Mouse (Mus musculus) forebrain, embryonic 12.5 days (tissue): ENCODE results near the gene Fgfrl1. TPM values are rescaled to one million over a fixed set of nuclear protein-coding genes. Genes with fewer than 3 reads are reported as not detected.

Experiments used
- ATAC-seq: fragments of 200-750 bp; cut with Nextera tagmentation; 2 replicates; pipeline ENCODE4 v1.8.0; 2017; ENCODE audit warnings: moderate TSS enrichment; ENCODE audit not compliant: low FRiP score
- H3K27ac ChIP-seq: fragments of 300-500 bp; sonication (generic); 2 replicates; pipeline ENCODE4 v1.5.1; 2016; ENCODE audit warnings: mild to moderate bottlenecking
- H3K27me3 ChIP-seq: fragments of 300-500 bp; sonication (generic); 2 replicates; pipeline ENCODE4 v1.6.1; 2016; ENCODE audit warnings: mild to moderate bottlenecking
- H3K36me3 ChIP-seq: fragments of 300-500 bp; sonication (generic); replicated peaks from 2 replicates; pipeline ENCODE4 v1.6.1; 2016; ENCODE audit warnings: mild to moderate bottlenecking
- H3K4me1 ChIP-seq: fragments of 300-500 bp; sonication (generic); 2 replicates; pipeline ENCODE4 v1.6.1; 2016
- H3K4me2 ChIP-seq: fragments of 300-500 bp; sonication (generic); 2 replicates; pipeline ENCODE4 v1.6.1; 2016; ENCODE audit warnings: mild to moderate bottlenecking, moderate library complexity
- H3K4me3 ChIP-seq: fragments of 300-500 bp; sonication (generic); replicated peaks from 2 replicates; pipeline ENCODE4 v1.5.1; 2016; ENCODE audit warnings: mild to moderate bottlenecking
- H3K9ac ChIP-seq: fragments of 300-500 bp; sonication (generic); 2 replicates; pipeline ENCODE4 v1.6.1; 2016; ENCODE audit warnings: mild to moderate bottlenecking
- H3K9me3 ChIP-seq: fragments of 300-500 bp; sonication (generic); 2 replicates; pipeline ENCODE4 v1.6.1; 2016
- WGBS: fragments of 180-500 bp; shearing (Covaris S2); methylation state at CpG from one replicate; pipeline ENCODE4 v1.1.7; 2016; 5-methylcytosine and 5-hydroxymethylcytosine counted together
- polyA plus RNA-seq: library from polyadenylated mRNA; unstranded; fragments of >200 nt; fragmentation: Nextera tagmentation; extraction: Ambion mirVana; gene quantifications from 2 replicates; pipeline ENCODE4 v1.2.1, GENCODE M21; 2016

Gene Fgfrl1
- 17.6 and 19.3 TPM in 2 replicates for polyA plus RNA-seq

DNA sequence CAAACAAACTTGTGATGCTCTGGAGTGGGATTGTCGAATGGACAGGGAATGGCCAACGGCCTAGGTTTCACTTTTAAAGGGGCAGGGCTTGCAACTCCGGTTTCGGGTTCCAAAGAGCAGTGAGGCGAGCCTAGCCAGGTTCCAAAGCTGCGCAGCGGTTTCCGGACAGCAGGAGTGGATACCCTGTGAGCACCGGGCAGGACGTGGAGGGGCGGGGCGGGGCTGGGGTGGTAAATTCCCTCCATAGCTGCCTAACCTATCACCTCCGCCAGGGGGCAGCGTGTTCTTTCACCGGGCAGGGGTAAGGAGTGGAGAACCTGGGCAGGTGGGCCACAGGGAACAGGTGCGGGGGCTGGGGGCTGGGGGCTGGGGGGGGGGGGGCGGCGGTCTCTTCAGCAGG, at the start of gene Fgfrl1:
TSS of gene Fgfrl1 (plus strand) at position 112 of the 400 bp plus-strand sequence.
- Histone ChIP-seq H3K4me2 (peak within 1 kb of the TSS; percentile 87), H3K9me3 (no peaks in the 10 kb centered on the region), H3K36me3 (no peaks in the 10 kb centered on the region), H3K27ac (no peak within 1 kb of the TSS), H3K27me3 (peaks cover 19% of the 10 kb centered on the region), H3K4me1 (peaks cover 47% of the 10 kb centered on the region), H3K9ac (peak within 1 kb of the TSS; percentile 29), H3K4me3 (peak within 1 kb of the TSS; percentile 86)
- ATAC-seq: no peak
- WGBS: 4% methylated on average over 16 of the region's 18 CpGs

DNA sequence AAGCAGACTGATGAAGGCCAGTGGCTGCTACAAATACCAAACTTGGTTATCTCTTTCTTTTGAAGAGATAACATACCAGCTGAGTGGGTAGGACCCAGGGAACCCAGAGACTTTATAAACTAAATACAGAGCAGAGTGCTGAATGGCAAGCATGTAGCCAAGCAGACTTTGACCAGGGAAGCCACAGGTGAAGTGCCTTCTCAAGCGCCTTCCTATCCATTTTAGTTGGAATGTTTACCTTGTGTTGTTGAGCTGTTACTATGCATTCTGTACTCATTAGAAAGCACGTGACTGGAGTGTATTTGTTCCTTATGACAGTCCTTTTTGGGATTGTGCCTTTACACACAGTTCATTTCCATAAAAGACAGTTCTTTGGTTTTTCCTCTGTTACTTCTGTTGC, 48.5 kb upstream of the Fgfrl1 start:
- Histone ChIP-seq H3K27ac (no peak overlapping the region), H3K9me3 (no peaks in the 10 kb centered on the region), H3K4me2 (no peak overlapping the region), H3K4me1 (no peaks in the 10 kb centered on the region), H3K4me3 (no peak overlapping the region), H3K9ac (no peak overlapping the region), H3K27me3 (no peaks in the 10 kb centered on the region), H3K36me3 (peaks cover 46% of the 10 kb centered on the region)
- 88% methylated on average over 2 of the region's 2 CpGs for WGBS
- no peak for ATAC-seq

DNA sequence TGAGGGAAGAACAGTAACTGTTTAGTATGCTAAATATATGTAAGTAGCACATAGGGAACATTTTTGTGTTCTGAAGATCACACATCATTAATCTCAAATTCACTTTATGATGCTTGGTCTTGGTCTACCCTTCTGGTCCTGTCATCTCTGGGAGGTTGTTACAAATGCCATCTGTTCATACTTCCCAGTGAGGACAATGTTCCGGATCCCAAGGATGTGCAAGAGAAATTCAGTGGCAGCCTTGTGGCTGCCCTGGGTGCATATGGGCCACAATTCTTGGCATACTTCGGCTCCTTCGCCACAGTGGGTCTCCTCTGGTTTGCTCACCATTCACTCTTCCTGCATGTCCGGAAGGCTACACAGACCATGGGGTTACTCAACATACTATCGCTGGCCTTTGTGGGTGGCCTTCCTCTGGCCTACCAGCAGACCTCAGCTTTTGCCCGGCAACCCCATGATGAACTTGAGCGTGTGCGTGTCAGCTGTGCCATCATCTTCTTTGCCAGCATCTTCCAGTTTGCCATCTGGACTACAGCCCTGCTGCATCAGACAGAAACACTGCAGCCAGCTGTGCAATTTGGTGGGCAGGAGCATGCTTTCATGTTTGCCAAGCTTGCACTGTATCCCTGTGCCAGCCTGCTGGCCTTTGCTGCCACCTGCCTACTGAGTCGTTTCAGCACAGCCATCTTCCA, 46.4 kb upstream of the Fgfrl1 start:
- ATAC-seq: no peak

DNA sequence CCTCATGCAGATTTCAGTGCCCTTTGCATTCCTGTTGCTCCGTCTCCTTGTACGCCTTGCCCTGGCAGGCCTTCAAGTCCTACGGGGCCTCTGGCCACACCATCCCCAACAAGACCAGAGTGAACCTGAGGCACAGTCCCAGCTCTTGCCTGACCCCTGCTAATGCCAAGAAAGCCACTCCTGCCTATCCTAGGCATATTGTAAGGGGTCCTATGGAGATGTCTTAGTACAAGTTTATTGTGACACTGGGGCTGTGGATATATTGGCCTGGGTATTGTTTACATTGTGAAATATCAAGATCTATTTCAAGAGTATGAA, 45.9 kb upstream of the Fgfrl1 start:
- Histone ChIP-seq H3K9me3 (no peaks in the 10 kb centered on the region), H3K4me1 (no peaks in the 10 kb centered on the region), H3K27me3 (no peaks in the 10 kb centered on the region), H3K36me3 (peaks cover 64% of the 10 kb centered on the region), H3K27ac (no peak overlapping the region), H3K4me2 (no peak overlapping the region), H3K9ac (no peak overlapping the region), H3K4me3 (no peak overlapping the region)
- ATAC-seq: no peak
- 87% methylated on average over 3 of the region's 3 CpGs for WGBS

More for the DNA sequence above, 46.4 kb upstream of the Fgfrl1 start:
- no peak overlapping the region for H3K4me3 ChIP-seq
- no peak overlapping the region for H3K27ac ChIP-seq
- no peaks in the 10 kb centered on the region for H3K27me3 ChIP-seq
- H3K4me1 ChIP-seq: no peaks in the 10 kb centered on the region
- H3K9me3 ChIP-seq: no peaks in the 10 kb centered on the region
- no peak overlapping the region for H3K4me2 ChIP-seq
- WGBS: 95% methylated on average over 9 of the region's 9 CpGs
- no peak overlapping the region for H3K9ac ChIP-seq
- peaks cover 59% of the 10 kb centered on the region for H3K36me3 ChIP-seq

DNA sequence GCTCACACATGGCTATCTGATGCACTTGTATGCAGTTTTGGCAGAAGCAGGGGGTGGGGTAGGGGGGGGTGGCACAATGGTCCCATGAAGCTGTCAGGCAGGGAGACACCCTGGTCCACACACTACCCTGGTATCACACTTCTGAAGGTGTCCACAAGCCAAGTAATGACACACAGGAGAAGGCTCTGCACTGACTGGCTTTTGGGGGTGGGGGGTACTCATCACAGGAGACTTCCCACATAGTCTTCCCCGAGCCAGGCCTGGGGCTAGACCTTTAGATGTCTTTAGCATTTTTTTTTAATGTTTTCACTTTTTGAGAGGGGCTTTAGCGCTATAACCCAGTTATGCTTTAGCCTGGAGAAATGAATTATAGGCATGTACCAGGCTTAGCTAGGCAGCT, 44.9 kb upstream of the Fgfrl1 start:
- Histone ChIP-seq H3K27me3 (no peaks in the 10 kb centered on the region), H3K36me3 (peaks cover 65% of the 10 kb centered on the region), H3K4me2 (no peak overlapping the region), H3K27ac (no peak overlapping the region), H3K4me3 (no peak overlapping the region), H3K4me1 (no peaks in the 10 kb centered on the region), H3K9ac (no peak overlapping the region), H3K9me3 (no peaks in the 10 kb centered on the region)
- ATAC-seq: no peak
- WGBS: 84% methylated on average over 2 of the region's 2 CpGs

DNA sequence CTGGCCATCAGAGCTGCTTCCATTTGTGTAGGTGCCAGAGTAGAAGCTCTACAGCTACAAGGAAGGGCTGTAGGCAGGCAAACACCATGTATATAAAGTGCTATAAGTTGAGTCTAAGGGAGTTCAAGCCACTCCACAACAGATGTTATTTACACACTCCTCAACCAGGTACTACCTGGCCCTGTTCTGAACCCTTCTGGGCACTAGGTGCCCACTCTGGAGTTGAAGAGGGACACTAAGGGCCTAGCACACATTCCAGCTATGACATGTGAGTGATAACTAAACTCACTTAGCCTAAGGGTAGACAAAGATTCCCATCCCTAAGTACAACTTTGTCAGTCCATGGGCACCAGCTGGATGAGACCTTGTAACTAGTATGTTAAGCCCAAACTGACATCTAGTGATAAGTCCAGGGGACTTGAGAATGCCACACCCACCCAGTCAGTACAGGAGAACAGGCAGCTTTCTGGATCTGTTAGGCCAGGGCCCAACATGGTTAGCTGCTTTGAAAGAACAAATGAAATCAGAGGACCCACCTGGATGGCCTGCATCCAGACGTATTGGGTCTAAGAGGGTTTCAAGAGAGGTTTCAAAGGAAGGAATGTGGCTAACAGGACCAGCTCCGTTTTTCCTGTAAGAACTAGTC, 44.2 kb upstream of the Fgfrl1 start:
- no peaks in the 10 kb centered on the region for H3K4me1 ChIP-seq
- peaks cover 72% of the 10 kb centered on the region for H3K36me3 ChIP-seq
- no peak overlapping the region for H3K4me3 ChIP-seq
- ATAC-seq: no peak
- no peak overlapping the region for H3K9ac ChIP-seq
- H3K9me3 ChIP-seq: no peaks in the 10 kb centered on the region
- no peak overlapping the region for H3K27ac ChIP-seq
- H3K27me3 ChIP-seq: no peaks in the 10 kb centered on the region
- H3K4me2 ChIP-seq: no peak overlapping the region
- 87% methylated on average over 2 of the region's 2 CpGs for WGBS

DNA sequence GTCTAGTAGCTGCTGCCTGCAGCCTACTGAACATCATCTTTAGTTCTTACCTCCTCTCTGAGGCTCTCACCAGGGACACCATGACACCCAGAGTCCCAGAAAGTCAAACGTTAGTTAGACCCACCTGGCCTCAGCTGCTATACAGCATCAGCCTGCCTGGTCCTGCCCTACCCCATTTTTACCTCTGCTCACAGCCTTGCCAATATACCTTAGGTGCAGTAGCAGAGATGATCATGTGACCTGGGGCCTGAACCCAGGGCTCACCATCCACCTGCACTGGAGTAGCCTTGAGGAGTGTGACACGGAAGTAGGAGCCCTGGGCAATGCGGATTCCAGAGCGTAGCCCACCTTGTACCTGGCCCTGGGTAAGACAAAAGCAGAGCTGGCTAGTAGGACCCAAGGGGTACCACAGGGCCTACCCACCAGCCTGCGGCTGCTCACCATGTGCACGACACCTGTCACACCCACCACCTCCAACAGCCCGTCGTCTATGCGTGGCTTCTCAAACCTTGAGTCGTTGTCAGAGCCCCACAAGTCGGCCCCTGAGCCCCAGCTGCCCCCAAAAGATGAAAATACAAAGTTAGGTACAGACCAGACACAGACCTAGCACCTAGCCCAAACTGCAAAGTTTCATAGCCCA, 43.1 kb upstream of the Fgfrl1 start:
- H3K4me3 ChIP-seq: no peak overlapping the region
- H3K4me2 ChIP-seq: no peak overlapping the region
- no peaks in the 10 kb centered on the region for H3K4me1 ChIP-seq
- H3K36me3 ChIP-seq: peaks cover 79% of the 10 kb centered on the region
- ATAC-seq: no peak
- H3K27me3 ChIP-seq: no peaks in the 10 kb centered on the region
- H3K9ac ChIP-seq: no peak overlapping the region
- no peak overlapping the region for H3K27ac ChIP-seq
- no peaks in the 10 kb centered on the region for H3K9me3 ChIP-seq
- 89% methylated on average over 11 of the region's 11 CpGs for WGBS

DNA sequence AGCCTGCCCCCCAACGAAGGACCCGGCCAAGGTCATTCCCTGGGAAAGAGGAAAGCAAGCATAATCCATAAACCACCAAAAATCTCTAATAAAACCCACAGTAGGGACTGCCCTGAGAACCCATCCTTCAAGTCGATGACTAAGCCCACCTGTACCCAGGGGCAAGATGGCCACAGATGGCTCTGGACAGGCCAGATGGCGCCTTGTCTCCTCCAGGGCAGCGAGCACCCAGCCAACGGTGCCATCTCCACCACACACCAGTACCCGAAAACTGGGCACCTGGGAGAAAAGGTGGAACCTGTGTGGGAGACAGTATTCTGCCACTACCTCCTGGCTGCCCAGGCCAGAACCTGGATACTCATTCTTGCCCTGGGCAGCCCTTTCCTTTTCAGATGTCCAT, 41.8 kb upstream of the Fgfrl1 start:
- H3K9ac ChIP-seq: no peak overlapping the region
- H3K27me3 ChIP-seq: no peaks in the 10 kb centered on the region
- H3K4me1 ChIP-seq: no peaks in the 10 kb centered on the region
- 93% methylated on average over 7 of the region's 7 CpGs for WGBS
- no peak overlapping the region for H3K27ac ChIP-seq
- no peak for ATAC-seq
- H3K36me3 ChIP-seq: peaks cover 86% of the 10 kb centered on the region
- H3K4me2 ChIP-seq: no peak overlapping the region
- no peak overlapping the region for H3K4me3 ChIP-seq
- no peaks in the 10 kb centered on the region for H3K9me3 ChIP-seq

DNA sequence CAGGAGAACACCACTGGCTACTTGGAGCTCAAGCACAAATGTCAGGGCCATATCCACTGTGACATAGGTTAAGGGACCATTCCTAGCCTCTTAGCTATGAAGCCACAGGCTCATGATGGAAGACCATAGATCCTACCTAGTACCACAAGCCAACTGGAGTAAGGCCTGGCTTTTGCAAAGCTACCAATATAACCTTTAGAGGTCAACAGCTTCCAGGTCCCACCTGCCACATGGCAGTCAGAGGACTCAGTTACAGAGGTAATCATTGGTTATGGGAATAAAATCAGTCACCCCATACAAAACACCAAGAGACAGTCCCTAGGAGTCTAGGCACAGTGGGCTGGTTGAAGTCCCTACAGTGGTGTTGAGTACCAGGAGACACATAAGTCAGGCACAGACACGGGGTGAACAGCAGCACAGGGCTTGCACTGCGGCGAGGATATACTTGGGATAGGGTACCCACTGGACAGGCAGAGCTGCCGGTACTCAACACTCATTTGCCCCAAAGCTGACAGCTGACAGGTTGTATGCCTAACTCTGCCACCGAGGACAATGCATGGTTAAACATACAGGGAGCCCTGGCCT, 41.0 kb upstream of the Fgfrl1 start:
- H3K27me3 ChIP-seq: no peaks in the 10 kb centered on the region
- no peak overlapping the region for H3K4me2 ChIP-seq
- no peak overlapping the region for H3K9ac ChIP-seq
- 89% methylated on average over 5 of the region's 5 CpGs for WGBS
- ATAC-seq: no peak
- no peak overlapping the region for H3K4me3 ChIP-seq
- no peaks in the 10 kb centered on the region for H3K9me3 ChIP-seq
- no peak overlapping the region for H3K27ac ChIP-seq
- H3K36me3 ChIP-seq: peaks cover 88% of the 10 kb centered on the region
- no peaks in the 10 kb centered on the region for H3K4me1 ChIP-seq

DNA sequence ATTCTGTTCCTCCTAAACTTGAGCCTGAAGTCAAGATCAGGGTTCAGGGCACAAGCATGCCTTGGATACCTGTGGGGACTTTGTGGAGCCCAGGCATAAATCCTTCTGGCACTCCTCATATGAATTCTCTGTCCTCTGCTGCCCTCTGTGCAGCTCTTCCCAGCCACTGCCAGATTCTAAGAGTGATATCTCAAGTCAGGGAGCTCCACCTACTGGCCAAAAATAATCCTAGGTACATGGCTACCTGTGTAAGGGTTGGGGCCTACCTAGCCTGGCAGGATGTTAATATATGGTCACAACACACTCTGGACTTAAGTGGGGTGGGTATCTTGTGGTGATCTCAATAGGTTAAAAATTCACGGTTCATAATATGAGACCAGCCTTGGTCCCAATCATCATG, 40.4 kb upstream of the Fgfrl1 start:
- no peak for ATAC-seq
- Histone ChIP-seq H3K27ac (no peak overlapping the region), H3K36me3 (peaks cover 85% of the 10 kb centered on the region), H3K4me1 (no peaks in the 10 kb centered on the region), H3K27me3 (no peaks in the 10 kb centered on the region), H3K9me3 (no peaks in the 10 kb centered on the region), H3K4me2 (no peak overlapping the region), H3K9ac (no peak overlapping the region), H3K4me3 (no peak overlapping the region)
- 76% methylated on average over 1 of the region's 1 CpGs for WGBS

DNA sequence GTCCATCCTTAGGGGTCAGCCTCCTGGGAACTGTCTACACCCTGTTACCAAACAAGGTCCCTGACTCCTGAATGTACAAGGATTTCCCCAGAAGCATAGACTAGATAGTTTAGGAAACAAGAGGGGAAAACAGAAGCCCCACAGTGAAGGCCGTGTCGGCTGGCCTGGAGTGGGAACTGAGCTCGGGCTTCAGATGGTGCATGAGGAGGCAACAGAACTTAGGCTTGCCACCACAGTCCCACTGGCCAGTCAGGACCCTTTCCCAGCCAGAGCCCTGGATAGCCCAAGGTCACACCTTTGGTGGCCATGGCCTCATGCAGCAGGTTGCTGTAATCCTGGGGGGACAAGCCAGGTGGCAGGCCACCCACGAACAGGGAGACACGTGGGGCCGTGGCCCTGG, 38.8 kb upstream of the Fgfrl1 start:
- no peak overlapping the region for H3K27ac ChIP-seq
- whole genome bisulfite sequencing: 91% methylated on average over 6 of the region's 6 CpGs

DNA sequence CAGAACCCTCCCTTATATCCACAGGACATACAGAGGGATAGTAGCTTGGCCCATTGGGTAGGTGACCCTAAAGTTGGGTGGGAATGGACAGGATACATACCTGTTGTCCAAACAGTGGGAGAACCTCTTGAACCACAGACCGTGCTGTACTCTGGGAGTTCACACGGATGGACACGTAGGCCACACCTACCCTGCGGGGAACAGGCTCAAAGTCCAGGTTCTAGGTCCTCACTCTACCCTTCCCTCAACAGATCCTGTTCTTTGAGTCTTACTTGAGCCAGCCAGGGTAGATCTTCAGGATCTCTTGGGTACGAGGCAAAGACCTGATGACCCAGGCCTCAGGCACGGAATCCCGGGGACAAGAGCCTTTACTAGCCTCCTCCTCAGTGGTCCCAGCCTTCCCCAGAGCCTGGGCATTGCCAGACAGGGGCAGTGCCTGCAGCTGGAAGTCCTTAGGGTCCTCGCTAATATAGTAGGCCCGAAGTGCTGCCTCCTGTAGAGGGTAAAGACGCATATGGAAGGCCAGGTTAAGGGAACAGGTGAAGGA, 37.7 kb upstream of the Fgfrl1 start:
- H3K36me3 ChIP-seq: peaks cover 70% of the 10 kb centered on the region
- H3K4me1 ChIP-seq: peaks cover 12% of the 10 kb centered on the region
- H3K27ac ChIP-seq: no peak overlapping the region
- no peak for ATAC-seq
- H3K27me3 ChIP-seq: no peaks in the 10 kb centered on the region
- H3K9me3 ChIP-seq: no peaks in the 10 kb centered on the region
- H3K9ac ChIP-seq: no peak overlapping the region
- WGBS: 95% methylated on average over 10 of the region's 10 CpGs
- no peak overlapping the region for H3K4me3 ChIP-seq
- no peak overlapping the region for H3K4me2 ChIP-seq

More for the DNA sequence above, 38.8 kb upstream of the Fgfrl1 start:
- no peaks in the 10 kb centered on the region for H3K9me3 ChIP-seq
- no peak overlapping the region for H3K4me2 ChIP-seq
- H3K27me3 ChIP-seq: no peaks in the 10 kb centered on the region
- H3K9ac ChIP-seq: no peak overlapping the region
- no peak overlapping the region for H3K4me3 ChIP-seq
- no peak for ATAC-seq
- H3K36me3 ChIP-seq: peaks cover 81% of the 10 kb centered on the region
- H3K4me1 ChIP-seq: 0 out of 2 replicates have a peak, but pooled peaks cover under 1% of the 10 kb centered on the region
